Mouse (Mus musculus): ENCODE data around the gene Dennd2a.

Gene Dennd2a

DNA sequence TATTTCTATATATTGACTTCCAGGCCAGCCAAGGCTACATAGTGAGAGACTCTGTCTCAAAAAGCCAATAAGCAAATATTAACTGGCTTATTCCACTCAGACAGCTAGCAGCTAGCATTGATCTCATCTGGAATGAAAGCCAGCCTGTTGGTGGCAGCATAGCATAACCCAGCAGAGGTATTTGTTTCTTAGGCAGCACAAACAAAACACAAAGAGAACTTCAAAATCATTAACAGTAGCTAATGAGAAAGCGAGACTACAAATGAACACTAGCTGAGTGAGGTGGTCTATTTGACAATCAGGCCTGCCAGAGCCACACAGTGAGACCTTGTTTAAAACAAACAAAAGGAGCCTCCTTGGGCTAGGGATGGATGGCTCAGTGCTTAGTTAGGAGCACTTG lies 143.6 kb downstream of the Dennd2a start:
- DNase-seq = no peak
